Mouse (Mus musculus): ENCODE data around the gene Pdha1.

Gene Pdha1

DNA sequence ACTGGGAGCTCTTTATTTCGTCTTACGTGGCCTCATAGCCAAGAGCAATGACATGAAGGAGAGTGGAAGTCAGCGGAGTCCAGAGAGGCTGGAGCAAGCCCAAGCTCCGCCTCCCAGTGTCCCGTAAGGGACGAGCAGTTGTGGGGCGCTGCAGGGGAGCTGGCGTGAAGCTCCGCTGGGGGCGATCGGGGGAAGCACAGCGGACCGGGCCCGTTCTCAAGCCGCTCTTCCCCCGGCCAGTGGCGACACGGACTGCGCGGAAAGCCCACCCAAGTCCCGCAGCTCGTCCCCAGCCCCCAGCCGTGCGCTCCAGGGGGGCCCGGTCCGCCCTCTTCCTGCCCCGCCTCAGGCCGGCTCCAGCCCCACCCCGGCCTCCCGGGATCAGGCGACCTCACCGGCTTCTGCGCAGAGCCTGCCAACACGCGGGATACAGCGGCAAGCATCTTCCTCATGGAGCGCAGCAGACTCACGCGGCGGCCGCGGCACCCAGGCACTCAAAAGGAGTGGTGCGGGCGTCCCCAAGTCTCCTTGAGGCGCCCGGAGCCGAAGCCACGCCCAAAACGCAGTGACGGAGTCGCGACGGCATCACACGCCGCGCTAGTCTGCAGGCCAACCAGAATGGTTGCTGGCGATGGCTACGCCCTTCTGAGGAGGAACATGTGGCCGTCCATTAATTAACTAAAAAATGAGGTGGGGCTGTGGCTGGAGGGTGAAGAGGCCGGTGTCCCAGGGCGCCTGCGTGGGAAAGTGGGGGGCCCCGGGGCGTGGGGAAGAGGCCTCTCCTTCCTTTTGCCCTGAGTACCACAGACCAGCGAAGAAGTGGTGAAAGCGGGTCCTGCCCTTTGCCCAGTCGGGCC, at the start of gene Pdha1:
Gene Pdha1, minus strand, starts transcription at position 553 of the 857 bp plus-strand sequence.
- DNase-seq (ENCODE audit: low read depth): peak; percentile 92

DNA sequence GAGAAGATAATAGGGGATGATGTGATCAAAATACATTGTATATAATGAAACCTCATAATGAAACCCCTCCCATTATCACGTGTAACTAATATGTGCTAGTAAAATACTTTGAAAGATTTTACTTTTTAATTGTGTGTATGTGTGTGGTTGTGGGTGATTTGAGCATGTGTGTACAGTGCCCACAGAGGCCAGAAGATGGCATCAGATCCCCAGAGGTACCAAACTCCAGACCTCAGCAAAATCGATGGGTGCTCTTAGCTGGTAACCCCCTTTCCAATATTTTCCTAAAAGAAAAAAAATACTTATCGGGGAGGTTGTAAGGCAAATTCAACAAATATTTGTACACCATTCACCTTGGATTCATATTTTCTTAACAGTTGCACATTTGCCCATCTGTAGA, 40.8 kb upstream of the Pdha1 start:
- peak; percentile 1 for DNase-seq (ENCODE audit: low read depth)

DNA sequence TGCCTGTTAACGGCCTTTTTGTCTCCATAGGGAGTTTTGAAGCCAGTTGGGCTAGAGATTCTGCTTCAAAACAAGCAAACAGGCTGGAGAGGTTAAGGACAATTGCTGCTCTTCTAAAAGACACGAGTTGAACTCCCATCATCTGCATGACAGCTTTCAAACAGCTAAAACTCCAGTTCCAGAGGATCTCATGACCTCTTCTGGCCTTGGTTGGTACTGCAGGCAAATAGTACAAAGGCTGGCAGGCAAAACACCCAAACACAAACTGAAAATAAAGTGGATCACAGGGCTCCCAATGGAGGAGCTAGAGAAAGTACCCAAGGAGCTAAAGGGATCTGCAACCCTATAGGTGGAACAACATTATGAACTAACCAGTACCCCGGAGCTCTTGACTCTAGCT, 31.9 kb upstream of the Pdha1 start:
- DNase-seq (ENCODE audit: low read depth): peak; percentile 54

DNA sequence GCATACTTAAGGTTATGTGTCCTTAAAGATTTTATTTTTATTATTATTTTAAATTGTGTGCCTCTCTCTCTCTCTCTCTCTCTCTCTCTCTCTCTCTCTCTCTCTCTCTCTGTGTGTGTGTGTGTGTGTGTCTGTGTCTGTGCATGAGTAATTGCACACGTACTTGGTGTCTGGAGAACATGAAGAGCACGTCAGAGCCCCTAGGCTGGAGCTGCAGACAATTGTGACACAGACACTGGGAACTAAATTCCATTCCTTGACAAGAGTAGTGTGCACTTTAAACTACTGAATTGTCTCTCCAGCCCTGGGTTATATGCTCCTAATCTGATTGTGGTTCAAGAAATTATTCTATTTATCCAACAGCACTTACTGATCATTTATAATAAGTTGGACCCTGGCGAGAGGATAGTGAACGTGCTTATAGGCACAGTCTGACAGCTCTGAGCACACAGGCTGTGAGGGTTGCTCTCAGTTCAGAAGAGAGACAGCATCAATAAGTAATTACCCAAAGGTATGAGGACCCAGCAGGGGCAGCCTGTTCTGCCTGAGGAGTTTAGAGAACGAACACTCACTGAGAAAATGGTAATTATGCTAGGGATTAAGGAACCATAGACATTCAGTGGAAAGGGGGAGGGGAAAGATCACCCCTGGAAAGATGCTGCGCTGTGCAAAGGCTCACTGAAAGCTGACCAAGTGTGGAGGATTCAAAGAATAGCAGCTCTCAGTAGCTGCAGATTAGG, 28.2 kb upstream of the Pdha1 start:
- no peak for DNase-seq (ENCODE audit: low read depth)

DNA sequence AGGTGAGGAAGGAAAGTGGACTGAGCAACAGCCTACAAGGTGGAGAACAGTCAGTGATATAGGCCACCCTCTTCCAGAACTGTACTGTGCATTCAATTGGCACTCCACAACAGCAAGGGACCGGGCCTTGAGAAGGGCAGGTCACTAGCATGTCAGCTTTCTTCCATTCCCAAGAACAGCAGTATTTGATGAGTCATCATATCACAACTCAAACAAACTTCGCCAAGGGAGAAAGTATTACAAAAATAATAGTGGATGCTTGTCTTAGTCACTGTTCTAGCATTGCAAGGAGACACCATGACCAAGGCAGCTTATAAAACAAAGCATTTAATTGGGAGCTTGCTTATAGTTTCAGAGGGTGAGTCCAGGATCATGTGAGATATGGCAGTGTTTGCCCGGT, 26.0 kb upstream of the Pdha1 start:
- no peak for DNase-seq (ENCODE audit: low read depth)

DNA sequence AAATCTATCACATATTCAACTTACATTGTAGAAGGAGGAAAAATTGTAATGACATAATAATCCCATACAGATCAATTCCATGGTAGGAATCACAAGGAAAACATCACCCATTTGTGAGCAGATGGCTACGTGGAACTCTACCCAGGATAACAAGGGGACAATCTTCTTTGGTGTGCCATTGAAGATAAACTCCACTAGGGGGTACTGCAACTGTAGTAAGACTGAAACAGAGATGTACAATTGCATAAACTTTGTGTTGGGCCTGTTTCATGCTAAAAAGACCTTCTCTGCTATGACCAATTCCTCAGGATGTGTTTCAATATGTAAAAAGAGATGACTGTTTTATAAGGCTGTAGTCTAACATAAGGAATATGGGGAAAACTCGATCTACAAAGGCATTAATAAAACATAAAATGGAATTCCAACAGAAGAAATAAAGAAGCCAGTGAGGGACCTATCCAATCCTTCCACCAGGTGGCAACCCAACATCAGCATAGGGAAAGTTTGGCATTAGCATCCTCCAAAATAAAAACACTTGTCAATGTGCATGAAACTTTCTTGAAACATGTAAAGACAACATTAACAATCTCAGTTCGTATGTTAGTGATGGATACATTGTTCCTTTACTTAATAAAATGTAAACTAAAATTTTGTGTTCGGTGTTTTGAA, 15.1 kb upstream of the Pdha1 start:
- peak; percentile 39 for DNase-seq (ENCODE audit: low read depth)

DNA sequence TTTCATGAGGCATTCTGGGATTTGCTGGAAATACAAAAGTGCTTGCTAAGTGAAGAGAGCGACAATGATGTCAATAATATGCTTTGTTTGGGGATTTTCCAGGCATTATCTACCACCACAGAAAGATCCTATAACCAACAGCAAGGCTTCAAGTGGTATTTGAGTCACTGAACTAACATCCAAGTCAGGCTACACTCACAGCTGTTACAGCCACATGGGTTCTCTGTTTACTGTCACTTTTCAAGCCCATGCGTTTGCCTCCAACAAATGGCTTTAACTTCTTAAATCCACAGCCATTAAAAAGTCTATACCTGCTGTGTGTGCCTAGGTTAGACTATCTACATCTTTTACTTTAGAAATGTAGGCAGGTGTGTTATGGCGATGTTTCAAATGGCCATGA, 10.6 kb upstream of the Pdha1 start:
- DNase-seq (ENCODE audit: low read depth): no peak

DNA sequence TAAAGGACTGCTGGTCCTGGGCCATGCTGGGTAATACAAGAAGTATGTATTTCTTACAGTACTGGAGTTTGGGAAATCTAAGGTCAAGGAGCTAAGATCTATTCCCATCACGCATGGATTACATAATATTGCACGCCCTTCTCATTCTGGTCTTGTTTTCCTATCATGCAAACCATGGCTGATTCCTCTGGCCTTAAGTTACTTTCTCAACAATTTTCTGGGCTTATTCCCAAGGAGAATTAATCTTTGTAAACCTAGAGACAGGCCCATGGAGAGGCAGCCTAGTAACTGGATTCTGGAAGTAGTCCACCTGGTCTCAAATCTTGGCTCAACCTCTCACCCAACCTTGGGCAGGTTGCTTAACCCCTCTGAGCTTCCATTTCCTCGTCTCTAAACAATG, 9.2 kb upstream of the Pdha1 start:
- no peak for DNase-seq (ENCODE audit: low read depth)

DNA sequence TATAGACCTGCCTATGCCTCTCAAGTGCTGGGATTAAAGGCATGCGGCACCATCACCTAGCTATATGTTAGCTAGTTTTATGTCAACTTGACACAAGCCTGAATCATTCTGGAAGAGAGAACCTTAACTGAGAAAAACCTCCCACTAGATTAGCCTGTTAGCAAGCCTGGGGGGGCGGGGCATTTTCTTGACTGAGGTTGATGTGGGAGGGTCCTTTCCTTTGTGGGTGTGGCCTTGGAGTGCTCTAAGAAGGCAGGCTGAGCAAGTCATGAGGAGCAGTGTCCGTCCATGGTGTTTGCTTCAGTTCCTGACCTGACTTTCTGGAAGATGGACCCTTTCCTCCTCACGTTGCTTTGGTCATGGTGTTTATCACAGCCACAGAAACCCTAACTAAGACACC, 8.6 kb upstream of the Pdha1 start:
- DNase-seq (ENCODE audit: low read depth): no peak

DNA sequence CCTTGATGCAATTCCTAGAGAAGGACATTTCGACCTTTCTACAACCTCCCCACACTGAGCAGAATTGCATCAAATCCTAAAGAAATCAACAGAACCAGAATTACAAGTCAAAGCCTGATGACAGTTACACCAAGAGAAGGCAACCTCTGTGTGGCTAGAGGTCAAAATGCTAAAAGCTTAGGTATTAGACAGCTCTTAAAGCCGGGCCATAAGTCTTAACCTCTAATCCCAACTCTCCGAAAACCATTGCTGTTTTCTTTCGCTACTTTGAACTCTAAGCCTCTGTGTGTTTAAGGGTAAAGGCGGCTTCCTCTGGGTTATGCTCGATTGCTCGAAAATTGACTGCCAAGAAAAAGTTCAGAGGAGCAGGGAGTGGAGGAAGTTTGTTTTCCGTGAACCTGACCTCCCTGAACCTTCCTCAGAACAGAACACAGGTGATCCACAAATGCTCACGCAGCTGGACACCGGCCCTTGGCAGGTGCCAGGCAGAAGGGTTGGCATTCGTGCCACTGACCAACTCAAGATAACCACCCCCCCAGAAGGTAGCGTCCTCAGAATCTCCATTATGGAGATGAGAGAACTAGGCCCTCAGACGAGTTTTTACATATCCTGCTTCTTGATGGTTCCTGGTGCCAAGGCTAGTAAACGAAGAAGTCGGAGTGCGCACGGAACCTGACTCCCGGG, 894 bp downstream of the Pdha1 start:
- no peak for DNase-seq (ENCODE audit: low read depth)

DNA sequence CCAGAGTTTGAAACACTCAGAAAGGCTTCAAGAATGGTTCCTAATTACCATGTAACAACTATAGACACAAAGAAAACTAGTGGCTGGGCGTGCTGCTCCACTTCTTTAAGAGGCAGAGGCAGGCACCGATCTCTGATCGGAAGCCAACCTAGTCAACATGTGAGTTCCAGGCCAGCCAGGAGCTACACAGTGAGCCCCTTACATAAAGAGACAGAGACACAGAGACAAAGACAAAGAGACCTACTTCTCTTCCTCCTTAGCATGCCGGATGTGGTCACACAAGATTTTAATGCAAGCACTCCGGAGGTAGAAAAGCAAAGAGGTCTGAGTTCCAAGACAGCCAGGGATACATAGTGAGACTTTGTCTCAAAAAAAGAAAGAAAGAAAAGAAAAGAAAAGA, 2.1 kb downstream of the Pdha1 start:
- peak; percentile 61 for DNase-seq (ENCODE audit: low read depth)

DNA sequence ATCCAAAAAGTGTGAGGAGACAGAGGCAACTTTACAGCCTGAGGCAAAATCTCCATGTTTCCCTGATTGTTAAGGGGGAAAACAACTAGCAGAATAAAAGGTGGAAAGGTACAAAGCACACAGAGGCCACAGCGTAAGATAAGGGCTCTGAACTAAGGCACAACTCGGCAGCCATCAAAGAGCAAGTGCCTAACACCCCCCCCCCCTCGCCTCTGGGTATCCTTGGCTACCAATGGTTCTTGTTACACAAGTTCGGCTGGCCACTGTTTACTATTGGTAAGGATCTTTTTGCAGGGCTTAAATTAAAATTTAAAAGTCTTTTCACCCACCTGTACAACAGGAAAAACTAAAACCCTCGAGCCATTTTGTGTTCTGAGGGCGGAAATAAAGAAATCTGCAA, 2.5 kb downstream of the Pdha1 start:
- no peak for DNase-seq (ENCODE audit: low read depth)

DNA sequence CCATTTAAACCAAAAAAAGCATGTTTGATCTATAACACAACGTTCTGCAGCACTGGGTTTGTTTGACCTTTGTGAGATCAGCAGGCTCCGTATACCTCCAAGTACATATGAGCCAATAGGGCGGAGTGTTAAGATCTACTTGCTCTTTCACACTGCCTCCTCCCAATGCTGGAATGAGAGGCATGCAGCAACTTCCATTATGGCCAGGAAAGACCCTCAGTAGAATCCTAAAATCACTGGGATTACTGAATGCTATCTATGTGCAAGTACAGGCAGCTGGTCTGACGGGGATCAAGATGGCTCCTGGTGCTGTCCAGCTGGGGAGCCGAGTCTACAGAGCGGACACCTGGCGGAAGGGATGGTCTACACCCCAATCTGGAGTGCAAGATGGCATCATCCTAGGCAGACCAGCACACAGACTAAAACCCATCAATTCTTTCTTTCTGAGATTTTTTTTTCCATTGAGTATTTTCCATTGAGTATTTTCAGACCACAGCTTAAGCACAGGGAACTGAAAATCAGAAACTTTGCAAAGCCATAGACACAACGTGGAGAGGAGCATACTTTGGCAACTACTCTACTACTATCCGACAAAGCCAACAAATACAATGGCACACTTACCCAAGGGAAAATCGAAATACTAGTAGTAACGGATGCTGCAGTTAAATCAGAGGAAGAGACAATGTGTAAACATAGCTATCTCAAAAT, 3.9 kb downstream of the Pdha1 start:
- DNase-seq (ENCODE audit: low read depth): no peak

DNA sequence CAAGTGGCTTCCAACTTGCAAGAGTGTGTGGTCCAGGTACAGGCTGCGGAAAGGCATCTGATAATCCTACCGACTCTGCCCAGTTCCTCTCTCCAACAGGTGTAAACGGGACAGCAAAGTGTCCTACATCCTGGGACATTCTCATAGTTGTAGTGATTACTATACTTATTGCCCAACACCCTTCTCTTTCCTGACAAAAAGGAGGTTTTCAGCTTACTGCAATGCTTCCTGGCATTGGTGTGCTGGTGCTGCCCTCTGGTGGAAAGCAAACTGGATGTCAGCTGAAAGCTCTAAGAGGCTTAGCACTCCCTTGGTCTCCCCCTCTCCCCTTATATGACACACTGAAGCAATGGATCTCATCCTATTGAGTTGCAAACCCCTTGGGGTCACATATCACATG, 21.6 kb downstream of the Pdha1 start:
- peak; percentile 71 for DNase-seq (ENCODE audit: low read depth)

DNA sequence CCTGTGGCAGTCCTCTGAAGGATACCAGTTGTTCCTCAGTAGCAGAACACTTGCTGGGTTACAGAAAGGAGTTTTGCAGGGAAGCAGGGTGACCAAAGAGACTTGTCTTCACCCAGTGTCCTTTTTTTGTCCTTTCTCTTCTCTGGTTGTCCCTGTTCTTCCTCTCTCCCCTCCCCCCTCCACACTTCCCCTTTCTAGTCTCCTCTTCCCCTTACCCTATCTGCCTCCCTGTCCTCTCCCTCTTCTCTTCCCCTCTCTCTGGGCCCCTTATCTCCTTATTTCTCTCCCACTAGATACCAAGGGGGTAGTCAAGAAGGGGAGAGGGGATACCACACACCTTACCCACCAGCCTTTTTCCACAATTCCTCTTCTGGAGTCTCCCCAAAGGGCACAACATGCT, 22.1 kb downstream of the Pdha1 start:
- peak; percentile 24 for DNase-seq (ENCODE audit: low read depth)

DNA sequence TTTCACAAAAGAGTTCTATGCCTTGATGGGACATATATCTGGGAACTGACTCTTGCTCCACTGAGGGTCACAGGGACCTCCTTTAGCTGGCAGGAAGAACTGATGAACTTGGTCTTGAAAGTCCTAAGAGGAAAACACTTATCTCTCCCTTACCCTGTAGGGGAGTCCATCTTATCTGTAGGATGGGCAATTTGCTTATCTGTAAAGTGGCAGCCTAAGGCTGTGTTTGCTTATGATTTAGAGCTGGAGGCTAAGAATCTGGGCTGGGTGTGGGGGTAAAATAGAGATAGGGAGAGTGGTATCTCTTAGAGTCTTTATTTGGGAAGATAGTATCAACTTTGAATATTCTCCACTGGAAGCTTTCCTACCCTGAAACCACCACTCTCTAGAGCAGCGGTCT, 24.4 kb downstream of the Pdha1 start:
- no peak for DNase-seq (ENCODE audit: low read depth)

DNA sequence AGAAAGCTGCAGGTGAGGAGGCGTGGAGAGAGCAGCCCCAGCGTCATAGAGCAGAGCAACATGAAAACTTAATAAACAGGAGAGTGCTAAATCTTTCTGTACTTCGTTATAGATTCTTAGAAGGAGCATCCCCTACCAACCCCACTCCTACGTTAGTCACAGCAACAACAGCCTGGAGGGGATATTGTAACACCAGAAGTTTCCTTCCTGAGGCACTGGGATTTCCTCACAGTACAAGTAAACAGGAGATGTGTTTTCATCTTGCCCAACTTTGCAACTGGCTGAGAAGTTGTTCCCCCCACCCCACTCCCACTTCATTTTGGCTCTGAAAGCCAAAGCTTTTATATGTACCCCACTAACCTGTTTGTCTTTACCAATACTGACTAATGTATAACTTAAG, 30.4 kb downstream of the Pdha1 start:
- DNase-seq (ENCODE audit: low read depth): peak; percentile 29

DNA sequence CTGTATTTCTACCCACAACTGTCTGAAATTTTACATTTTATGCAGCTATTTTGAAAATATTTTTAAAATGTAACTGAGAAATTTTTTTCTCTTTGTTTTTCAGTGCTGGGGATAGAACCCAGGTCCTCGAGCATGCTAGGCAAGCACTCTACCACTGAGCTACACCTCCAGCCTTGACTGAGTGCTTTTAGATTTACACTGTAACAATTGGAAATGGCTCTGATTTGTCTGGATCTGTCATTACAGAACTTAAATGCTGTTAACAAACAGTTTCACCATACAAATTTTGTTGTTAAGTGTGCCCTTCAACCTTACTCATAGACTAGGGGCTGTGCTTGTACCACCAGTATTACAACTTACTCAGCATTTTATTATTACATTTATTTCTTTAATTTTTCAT, 46.2 kb downstream of the Pdha1 start:
- no peak for DNase-seq (ENCODE audit: low read depth)

Measured in 416B (cell line).